Mouse (Mus musculus): ENCODE data around the gene Slc2a12.

The Slc2a12 gene

DNA sequence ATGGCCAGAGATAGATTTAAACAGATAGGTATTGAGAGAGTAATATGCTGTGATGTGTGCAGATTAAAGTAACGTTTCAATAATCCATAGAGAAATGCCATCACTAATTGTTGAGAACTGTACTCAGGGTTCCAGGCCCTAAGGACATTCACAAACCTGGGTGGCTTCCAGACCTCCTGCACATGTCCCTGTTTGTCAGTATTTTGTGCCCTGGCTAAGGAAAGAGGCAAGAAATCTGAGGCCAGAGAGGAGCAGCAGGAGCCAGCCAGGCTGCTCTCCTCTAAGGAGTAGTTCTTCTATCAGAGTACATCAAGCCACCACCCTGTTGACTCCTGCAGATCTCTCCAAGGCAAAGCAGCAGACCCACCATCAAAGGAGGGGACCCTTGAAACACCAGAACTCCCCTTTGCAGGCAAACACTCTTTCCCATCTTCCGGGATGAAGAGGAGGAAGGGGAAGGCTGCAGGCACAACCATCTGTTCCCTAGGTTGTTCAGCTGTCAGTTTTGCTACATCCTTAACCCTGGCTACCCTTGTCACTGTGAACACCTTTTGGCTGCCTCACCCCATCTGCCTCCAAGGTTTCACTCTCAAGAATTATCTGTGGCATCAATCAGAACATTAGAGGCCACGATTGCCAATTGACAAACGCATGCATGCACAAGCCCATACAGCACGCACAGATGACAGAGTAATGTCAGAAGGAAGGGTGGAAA, 15.6 kb downstream of the Slc2a12 start:
- no peak for DNase-seq (ENCODE audit: low spot score in 2 of 2)

DNA sequence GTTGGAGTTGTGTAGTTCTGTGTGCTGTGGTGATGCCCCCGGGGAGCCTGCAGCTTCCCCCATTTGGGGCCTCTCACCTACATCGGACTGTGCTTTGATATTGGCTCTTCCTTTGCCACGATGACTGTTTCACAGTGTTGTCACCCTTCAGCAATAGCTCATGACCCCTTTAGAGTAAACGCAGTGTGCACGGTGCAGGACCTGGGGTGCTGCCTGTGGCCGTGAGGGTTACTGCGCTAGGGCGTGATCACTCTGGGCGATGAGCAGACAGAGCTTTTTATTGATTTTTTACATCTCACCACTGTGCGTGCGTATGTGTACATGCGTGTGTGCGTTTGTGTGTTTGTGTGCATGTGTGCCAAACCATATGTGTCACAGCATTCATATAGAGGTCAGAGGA, 23.7 kb downstream of the Slc2a12 start:
- no peak for DNase-seq (ENCODE audit: low spot score in 2 of 2)

DNA sequence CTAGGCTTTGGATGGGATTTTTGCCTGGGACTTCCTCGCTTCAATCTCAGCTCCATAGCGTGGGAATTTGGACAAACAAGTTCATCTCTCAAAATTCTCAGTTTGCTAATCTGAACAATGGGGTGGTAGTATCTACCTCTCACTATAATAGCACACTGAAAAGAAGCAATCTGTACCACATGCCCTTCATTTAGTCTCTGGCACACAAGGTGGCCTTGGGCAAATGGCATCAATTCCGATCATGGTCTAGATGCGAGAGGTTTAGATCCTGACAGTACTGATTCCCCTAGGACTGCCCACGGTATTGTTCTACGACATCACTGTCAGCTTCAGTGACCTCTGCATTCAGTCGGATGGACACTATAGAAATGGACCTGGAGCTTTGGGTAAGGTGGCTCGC, 29.4 kb downstream of the Slc2a12 start:
- DNase-seq (ENCODE audit: low spot score in 2 of 2) = no peak

DNA sequence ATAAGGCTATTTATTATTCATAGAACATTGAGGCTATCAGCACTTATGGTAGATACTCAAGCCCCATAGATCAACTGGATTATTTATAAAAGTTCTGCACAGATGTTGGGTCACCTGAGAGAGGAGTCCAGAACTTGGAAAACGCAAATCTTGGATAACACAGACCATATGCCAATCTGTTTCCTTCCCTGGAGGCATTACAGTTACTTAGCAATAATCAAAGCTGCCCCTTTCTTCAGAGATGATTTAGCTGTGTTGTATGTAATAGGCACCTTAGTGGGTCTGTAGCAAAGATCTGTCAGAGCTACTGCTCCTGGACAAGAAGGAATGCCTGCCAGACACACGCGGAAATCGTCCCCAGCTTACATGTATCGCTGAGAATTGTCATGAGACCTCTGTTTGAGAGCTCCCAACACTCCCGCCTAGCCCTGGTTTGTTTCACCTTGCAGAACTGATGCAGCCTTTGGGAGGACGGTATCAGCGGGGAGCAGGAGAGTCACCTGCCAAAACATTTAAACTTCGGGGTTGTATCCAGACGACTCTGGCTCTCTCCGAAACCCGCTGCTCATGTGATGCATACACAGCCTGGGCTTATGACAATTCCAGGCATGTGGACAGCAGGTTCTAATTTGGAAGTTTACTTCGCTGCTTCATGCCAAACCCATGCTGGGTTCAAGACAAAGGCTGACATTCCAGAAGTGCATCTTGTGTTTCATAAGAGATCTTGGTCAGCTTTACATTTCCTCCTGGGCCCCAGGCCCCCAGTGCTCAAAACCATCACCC, 31.2 kb downstream of the Slc2a12 start:
- no peak for DNase-seq (ENCODE audit: low spot score in 2 of 2)

DNA sequence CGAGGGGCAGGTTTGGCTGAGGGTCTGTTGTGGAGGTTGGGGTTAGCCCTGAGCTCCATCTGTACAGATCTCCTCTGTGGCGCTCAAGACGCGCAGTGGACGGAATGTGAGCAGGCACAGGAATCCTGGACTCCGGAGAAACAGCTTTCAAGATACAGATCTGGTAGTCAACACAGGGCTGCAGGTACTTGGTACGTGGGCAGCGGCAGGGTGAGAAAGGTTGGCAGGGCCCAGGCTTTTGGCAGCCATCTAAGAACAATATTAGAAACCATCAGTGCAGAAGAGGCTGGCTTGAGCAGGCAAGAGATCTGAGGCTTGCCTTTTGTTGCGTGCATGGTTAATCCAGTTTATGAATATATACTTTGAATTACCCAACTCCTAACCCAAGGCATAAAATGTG, 51.4 kb downstream of the Slc2a12 start:
- DNase-seq (ENCODE audit: low spot score in 2 of 2) = no peak

DNA sequence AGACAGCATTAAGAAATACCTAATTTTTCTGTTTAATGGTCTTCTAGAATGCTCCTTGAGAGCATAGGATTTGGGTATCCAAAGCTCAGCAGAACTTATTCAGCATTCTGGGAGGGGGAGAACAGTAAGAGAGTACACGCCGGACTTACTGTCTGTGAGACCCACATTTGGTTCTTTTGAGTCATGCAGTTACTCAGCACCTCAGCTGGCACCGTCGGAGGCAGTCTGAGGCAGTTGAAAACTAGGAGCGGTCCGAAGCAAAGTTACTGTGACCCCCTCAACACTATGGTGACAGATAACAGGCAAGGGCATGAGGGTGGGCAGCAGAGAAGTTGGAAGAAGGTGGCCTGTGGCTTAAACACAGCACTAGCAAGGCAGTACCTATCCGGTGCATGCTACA, 52.1 kb downstream of the Slc2a12 start:
- no peak for DNase-seq (ENCODE audit: low spot score in 2 of 2)

DNA sequence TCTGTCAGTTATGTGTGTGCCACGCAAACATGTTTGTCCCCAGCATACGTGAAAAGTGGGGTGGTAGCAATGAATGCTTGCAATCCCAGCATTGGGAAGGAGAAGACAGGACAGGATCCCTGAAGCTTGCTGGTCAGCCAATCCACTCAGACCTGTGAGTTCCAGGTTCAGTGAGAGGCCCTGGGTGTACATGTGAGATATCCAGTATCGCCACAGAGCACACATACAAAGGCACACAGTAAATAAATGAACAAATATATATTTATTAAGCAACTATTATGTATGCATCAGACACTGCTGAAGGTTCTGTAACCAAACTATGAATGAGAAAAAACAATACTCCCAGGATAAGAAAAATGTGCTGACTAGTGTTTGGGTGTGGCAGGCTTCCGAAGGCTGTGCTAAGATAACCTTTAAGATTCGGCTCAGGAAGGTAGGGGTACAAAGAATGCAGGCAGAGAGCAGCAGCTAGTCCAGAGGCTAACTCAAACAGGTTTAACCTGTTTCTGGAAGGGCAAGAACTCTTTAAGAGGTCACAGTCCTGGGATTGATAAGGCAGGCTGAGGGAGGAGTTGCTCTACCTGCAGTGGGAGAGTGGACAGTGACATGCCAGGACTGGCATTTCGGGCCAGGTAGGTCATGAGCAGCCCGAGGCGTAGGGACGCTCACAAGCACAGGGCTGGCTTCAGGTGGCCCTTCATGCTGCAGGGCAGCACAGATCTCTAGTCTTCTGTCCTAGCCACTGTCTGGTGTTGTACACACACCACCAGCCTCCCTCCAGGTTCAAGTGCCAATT, 53.5 kb downstream of the Slc2a12 start:
- DNase-seq (ENCODE audit: low spot score in 2 of 2) = no peak

DNA sequence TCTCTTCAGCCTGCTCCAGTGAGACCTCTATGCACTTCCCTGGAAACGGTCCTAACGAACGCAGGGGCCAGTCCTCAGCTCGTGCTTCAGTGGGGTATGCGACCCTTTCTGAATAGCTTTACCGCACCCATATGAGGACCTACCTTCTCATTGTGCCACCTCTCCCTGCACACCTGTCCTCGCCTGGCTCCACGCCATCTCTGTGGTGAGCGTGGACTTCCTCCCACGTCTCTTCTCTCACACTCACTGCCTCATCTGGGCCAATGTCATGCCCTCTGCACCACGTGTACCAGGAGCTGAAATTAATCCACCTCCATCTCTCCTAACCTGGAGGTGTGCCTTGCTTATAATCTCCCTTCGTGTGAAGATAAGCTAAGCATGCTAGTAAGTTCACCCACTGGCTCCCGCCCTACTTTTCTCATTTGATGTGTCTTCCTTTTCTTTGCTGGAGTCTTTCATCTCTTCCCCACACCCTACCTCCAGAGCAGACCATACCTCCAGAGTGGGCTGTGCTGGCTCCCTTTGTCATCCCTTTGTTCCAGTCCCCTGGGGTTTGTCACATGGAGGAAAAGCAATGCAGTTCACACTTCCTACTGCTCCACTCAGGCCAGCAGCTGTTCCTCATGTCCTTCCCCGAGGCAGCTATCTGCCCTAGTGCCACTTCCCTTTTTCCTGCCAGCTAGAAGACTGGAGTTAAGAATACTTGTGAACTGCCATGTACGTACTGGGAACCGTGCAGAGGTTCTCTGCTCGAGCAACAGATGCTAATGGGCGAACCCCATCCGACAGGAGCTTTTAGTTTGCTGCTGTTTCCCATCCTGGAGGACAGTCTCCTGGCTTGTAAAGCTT, 54.9 kb downstream of the Slc2a12 start:
- no peak for DNase-seq (ENCODE audit: low spot score in 2 of 2)

DNA sequence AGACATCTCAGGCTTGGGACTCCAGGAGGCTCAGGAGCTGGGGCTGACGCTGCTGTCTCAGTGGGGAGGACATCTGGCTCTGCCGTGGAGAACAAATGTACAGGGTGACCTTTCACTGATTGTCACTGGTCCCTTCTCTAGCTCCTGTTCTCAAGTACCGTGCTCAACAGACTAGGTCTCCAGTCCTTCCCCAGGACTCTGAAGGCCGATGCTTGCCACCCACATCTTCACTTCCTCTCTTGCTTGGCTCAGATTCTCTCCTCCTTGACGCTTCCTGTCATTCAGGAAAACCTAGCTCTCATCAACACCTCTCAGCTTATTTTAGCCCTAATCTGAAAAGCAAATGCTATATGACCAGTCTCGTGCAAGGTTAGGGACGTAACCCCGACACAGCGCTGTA, 56.0 kb downstream of the Slc2a12 start:
- no peak for DNase-seq (ENCODE audit: low spot score in 2 of 2)

DNA sequence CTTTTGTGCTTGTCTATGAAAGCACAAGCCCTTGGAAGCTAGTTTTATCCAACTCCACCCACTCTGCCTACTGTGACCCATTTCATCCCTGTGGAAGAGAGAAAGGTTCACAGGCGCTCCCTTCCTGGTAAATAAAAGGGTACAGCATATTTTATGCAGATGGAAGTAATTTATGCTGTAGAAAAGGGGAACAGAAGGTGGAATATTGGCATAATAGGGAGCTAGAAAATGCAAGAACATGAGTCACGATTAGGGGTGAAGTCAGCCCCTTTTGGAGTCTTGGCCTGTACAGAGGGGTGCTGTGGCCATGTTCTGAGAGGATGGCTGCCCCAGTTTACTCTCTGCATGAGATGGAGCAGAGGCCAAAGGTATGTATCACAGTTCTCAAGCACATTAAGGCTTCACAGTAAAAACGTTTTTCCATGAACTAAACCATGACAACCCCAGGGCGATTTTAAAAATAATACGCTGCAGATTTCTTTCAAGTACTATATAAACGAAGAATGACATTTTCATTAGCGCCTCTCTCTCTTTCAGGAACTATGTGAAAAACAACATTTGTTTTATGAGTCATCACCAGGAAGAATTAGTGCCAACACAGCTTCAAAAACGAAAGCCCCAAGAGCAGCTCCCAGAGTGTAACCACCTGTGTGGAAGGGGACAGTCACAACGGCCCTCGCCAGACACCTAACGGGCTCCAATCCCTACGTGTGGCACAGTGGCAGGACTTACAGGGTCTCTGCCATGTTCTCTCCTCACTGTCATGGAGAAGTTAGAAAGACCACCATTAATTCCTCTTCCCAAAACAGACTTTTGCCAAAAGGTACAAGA, 56.9 kb downstream of the Slc2a12 start:
- no peak for DNase-seq (ENCODE audit: low spot score in 2 of 2)

DNA sequence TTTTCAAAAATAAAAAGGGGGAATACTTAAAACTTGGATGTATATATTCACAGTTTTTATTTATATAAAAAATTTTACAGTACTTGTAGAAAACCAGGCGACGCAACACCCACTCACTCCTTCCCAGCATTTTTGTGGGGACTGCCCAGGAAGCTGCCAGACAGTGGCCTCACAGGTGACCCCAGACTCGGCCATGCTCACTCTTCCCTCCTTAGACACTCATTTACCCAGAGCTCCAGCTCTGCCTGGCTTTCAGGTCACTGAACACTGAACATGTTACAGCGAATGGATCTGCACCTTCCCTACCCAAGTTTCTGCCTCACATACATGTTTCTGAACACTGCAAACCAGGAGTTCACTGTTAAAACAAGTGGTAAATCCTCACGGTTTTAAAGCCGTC, 59.0 kb downstream of the Slc2a12 start:
- no peak for DNase-seq (ENCODE audit: low spot score in 2 of 2)

DNA sequence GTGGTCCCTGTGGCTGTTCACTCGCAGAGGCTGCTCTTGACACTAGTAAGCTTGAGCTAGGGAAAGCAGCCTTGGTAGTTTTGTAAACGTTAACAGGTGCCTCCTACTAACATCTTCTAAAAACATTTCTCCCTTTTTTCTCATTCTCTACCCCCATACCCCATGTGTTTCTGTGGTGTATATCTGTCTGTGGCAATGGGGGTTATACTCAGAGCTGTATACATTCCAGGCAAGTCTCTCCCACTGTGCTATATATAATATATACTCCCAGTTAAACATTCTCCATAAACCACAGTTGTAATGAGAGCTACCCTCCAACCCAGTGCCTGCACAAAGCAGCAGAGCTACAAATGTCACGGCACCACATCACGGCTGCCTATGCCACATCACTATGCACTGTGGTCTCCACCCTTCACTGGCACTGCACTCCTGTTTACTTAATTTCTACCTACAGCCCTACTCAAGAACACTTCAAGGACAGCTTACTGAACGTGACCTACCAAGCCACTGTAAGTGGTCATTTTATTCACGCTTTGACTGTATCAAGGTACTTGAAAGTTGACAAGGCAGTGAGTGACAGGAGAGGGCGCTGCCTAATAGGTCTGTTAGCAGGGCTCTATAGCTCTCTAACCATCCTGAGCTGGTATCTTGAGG, 63.5 kb downstream of the Slc2a12 start:
- no peak for DNase-seq (ENCODE audit: low spot score in 2 of 2)

DNA sequence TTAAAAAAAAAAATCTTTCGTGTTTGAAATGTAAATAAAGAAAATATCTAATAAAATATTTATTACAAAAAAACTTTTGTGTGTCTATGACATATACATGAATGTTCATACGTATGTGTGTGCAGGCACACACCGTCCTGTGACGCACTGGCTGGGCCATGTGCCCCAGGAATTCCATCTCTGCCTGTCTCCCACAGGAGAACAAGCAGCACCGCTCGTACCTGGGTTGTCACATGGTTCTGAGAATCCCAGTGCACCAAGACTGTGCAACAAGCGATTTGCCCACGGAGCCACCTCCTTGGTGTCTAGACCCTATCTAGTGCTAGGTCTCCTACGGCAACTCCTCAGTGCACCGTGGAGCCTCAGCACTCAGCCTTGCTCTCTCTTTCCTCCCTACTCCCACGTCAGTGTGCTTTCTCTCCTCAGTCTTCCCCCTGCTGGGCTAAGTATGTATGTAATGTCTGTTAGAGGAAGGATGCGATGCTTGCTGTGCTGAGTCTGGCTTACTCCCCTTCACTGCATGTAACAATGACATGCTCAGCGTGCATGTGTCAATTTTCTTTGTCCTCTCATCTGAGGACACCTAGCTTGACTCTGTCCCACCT, 65.5 kb downstream of the Slc2a12 start:
- no peak for DNase-seq (ENCODE audit: low spot score in 2 of 2)

DNA sequence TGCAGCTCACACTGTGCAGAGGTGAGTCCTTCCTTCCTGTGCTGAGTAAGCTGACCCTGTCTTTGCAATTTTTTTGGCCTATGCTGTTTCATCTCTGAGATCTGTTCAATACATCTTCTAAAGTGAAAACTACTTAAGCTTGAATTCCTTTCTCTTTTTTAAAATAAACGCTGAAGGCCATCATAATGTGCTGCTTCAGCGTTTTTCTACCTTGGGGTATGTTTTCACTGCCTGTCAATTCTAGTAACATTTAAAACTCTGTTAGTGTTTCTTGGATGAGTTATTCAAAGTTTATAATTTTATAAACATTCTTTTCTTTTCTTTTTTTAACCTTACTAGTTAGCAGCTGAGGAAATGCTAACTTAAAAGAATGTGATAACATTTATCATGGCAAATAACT, 68.1 kb downstream of the Slc2a12 start:
- DNase-seq (ENCODE audit: low spot score in 2 of 2) = no peak

DNA sequence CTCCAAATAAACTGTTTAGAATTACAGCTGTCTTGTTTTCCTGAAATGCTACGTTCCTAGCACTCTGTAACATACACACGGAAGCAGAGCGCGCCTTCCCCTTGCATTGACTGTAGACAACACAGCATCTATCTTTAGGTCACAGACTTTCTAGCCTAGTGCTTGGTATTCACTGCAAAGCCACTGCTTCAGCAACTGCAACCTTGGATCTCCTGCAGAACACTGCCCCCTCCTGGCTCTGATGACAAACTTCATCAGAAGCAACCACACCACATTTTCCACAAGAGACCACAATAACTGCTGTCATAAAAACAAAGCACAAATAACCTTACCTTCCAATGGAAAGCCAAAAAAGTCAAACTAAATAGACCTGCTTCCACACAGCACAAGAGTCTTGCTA, 69.7 kb downstream of the Slc2a12 start:
- DNase-seq (ENCODE audit: low spot score in 2 of 2) = peak; percentile 17 to 26

DNA sequence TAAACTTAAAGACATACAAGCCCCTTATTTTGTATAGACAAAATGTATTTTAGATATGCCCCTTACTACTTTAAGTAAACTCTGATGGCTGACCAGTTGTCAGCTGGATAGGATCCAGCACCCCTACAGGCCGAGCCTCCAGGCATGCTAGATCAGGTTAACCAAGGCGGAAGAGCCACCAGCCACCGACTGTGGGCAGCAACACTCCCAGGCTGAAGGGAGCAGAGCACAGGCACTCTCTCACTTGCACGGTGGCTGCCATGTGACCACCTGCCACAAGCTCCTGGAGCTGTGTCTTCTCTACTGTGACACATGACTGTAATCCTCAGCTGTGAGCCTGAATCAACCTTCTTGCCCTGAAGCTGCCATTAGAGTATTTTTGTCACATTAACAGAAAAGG, 73.7 kb downstream of the Slc2a12 start:
- DNase-seq (ENCODE audit: low spot score in 2 of 2) = no peak

DNA sequence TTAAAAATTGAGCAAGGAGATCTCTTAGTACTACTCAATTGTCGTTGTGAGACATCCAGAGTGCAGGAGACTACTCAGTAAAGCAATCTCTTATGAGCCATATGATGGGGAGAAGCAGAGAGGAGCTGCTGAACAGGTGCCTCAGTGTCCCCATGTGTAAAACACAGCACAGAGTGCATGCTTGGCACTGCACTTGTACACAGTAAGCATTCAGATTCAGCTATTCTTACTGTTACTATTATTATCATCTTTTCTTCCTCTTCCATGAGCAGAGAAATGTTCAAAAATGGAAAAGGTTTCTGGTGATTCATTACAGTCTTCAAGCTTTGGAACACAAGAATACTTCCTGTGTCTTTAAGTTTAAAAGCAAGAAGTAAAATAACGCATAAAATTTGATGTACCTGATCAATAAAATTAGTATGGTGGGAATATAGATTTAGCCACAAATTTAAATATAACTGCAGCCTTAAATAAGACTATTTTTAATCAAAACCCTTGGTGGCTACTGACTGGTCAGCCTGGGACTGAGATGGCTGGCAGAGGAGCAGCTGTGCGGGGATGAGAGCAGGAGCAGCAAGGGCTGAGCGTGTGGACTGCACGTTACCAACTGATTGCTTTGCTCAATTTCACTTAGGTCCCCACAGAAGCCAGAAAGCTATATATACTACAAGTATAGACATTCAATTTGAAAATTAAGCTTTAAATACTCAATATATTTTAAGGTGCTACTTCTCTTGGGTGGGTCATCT, 76.1 kb downstream of the Slc2a12 start:
- no peak for DNase-seq (ENCODE audit: low spot score in 2 of 2)

DNA sequence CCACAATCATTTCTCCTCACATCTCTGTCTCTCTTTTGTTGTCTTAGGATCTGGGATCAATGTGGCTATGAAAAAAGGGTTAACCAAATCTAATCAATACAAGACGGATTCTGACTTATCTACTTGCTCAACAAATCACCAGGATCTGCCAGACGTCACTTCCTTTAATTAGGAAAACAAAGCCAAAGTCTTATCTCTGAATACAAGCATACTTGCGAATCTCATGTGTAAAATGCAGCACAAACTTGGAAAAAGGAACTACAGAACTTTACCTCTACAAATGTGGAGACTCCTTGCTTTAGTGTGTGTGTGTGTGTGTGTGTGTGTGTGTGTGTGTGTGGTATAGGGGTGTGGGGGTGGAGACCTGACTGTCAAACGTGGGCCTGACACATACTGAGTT, 80.4 kb downstream of the Slc2a12 start:
- DNase-seq (ENCODE audit: low spot score in 2 of 2) = no peak

DNA sequence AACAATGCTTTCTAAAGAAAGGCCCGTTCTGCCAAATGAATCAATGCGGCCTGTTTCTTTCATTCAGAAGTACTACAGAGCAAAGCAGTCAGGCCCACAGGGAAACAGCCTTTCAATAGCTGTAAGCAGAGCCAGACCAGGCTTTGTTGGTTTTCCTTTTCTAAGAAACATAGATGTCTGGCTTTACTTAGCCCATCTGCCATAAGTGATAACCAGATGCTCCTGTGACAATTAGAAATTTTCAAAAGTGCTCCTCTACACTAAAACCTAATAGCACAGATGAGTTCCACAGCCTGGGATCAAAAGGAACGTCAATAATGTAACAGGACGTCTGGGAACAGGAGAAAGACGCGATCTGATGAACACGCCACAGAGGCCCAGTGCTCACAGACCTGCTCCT, 81.5 kb downstream of the Slc2a12 start:
- no peak for DNase-seq (ENCODE audit: low spot score in 2 of 2)
